Mouse (Mus musculus) megakaryocyte, embryonic 14.5 days (primary cell): ENCODE measurements around the gene Dync1li2.

Experiments used
- FLI1 ChIP-seq: IDR thresholded peaks from 2 replicates; pipeline ENCODE4 v1.6.1; 2012; ENCODE audit warnings: low read length, inconsistent platforms, mixed read lengths
- GATA1 ChIP-seq: IDR thresholded peaks from 3 replicates; pipeline ENCODE4 v1.6.1; 2012; ENCODE audit warnings: mixed read lengths, low read length, inconsistent platforms, borderline replicate concordance

GRCm38 (mm10) chr8:104436591-104436990 is 6.3 kb downstream of the Dync1li2 start:
- TF ChIP-seq GATA1 (no peak), FLI1 (no peak)
